Mouse (Mus musculus) embryonic stem cell, embryonic (primary cell): ENCODE data around the gene Atmin.

ENCODE experiments used
- CTCF ChIA-PET, 4 experiments: fragments of 300-600 bp in 2 of 4; fragments of 350-600 bp in 2 of 4; sonication (Branson Sonifier 250); formaldehyde crosslinking; loops; one replicate each; lab custom pipeline; 2022; ENCODE audit warnings: inconsistent platforms in 2 of 4; lab: Charles Lee
- POLR2A ChIA-PET, 4 experiments: fragments of 300-600 bp in 2 of 4; fragments of 350-600 bp in 2 of 4; sonication (Branson Sonifier 250); formaldehyde crosslinking; loops; one replicate each; lab custom pipeline; 2022; ENCODE audit warnings: antibody characterized with exemption in 4 of 4, inconsistent platforms in 1 of 4; lab: Charles Lee

The Atmin gene

GRCm38 (mm10) chr8:116978631-116979256, 35.6 kb downstream of the Atmin start, which contains the start of gene 1700030J22Rik:
TSS of gene 1700030J22Rik (minus strand) at chr8:116978959.
- ChIA-PET CTCF (interaction anchor here in 3 of 4 experiments (0.5 to 2.2 kb wide), 26 partner anchors 9 to 622 kb away, joined by 3 to 17 read pairs (median 4); partner anchors contain the start of genes Gcsh (in 3 of the 3), Atmin (in 1 of the 3), Cenpn (in 1 of the 3) and Cmc2 (in 1 of the 3)), POLR2A (interaction anchor here (0.6 to 3.9 kb wide), 47 partner anchors 8 to 823 kb away, joined by 3 to 90 read pairs (median 4); partner anchors contain the start of genes Atmin (in 3 of the 4), Cmc2 (in 3 of the 4), Gcsh (in 3 of the 4) and Cenpn (in 2 of the 4))

- ChIA-PET POLR2A (interaction anchor here (0.6 to 3.9 kb wide), 8 partner anchors 12 to 452 kb away, joined by 3 to 90 read pairs (median 5); partner anchors contain the start of genes Gcsh (in 3 of the 4) and Cmc2 (in 1 of the 4)), CTCF (interaction anchor here (0.5 to 2.2 kb wide), 19 partner anchors 8 to 1349 kb away, joined by 3 to 10 read pairs (median 4); partner anchors contain the start of gene Gcsh (in 2 of the 4))
Observed at GRCm38 (mm10) chr8:116980117-116980516, 36.9 kb downstream of the Atmin start.

- ChIA-PET CTCF (interaction anchor here in 2 of 4 experiments (0.9 to 2.9 kb wide), 2 partner anchors 9 to 11 kb away, joined by 3 to 10 read pairs; partner anchors contain the start of gene 1700030J22Rik (in 1 of the 2)), POLR2A (interaction anchor here in 2 of 4 experiments (1.1 to 7.6 kb wide), 6 partner anchors 9 to 69 kb away, joined by 3 to 114 read pairs (median 4); partner anchors contain the start of genes 1700030J22Rik (in 1 of the 2) and Cmc2 (in 1 of the 2))
Observed at GRCm38 (mm10) chr8:116989842-116990241, 46.6 kb downstream of the Atmin start.

GRCm38 (mm10) chr8:116991241-116991640, 48.0 kb downstream of the Atmin start:
- CTCF ChIA-PET = interaction anchor here in 2 of 4 experiments (0.6 to 2.2 kb wide), 4 partner anchors 13 to 125 kb away, joined by 3 to 6 read pairs (median 3); partner anchors contain the start of gene 1700030J22Rik (in 1 of the 2)
- POLR2A ChIA-PET = interaction anchor here (0.8 to 7.6 kb wide), 15 partner anchors 8 to 56 kb away, joined by 3 to 114 read pairs (median 8); partner anchors contain the start of genes 1700030J22Rik (in 4 of the 4) and Atmin (in 1 of the 4)

- CTCF ChIA-PET = interaction anchor here (0.6 to 2.3 kb wide), 12 partner anchors 8 to 319 kb away, joined by 3 to 17 read pairs (median 4); partner anchors contain the start of gene 1700030J22Rik (in 3 of the 4)
- POLR2A ChIA-PET = interaction anchor here (0.5 to 7.6 kb wide), 52 partner anchors 8 to 156 kb away, joined by 3 to 114 read pairs (median 5); partner anchors contain the start of genes 1700030J22Rik (in 4 of the 4), Cenpn (in 3 of the 4), Cmc2 (in 3 of the 4) and Atmin (in 2 of the 4)
Observed at GRCm38 (mm10) chr8:116992176-116992971, 49.2 kb downstream of the Atmin start.

- POLR2A ChIA-PET = interaction anchor here (0.6 to 7.6 kb wide), 62 partner anchors 8 to 320 kb away, joined by 3 to 114 read pairs (median 5); partner anchors contain the start of genes 1700030J22Rik (in 4 of the 4), Cenpn (in 3 of the 4), Cmc2 (in 3 of the 4) and Atmin (in 2 of the 4)
- CTCF ChIA-PET = interaction anchor here (0.5 to 2.3 kb wide), 12 partner anchors 9 to 154 kb away, joined by 3 to 17 read pairs (median 4); partner anchors contain the start of gene 1700030J22Rik (in 3 of the 4)
Observed at GRCm38 (mm10) chr8:116993095-116993867, 50.1 kb downstream of the Atmin start, which contains the start of gene Gcsh. TSS of gene Gcsh (minus strand) at chr8:116993537.

- POLR2A ChIA-PET = interaction anchor here (0.6 to 7.6 kb wide), 46 partner anchors 9 to 321 kb away, joined by 3 to 114 read pairs (median 5); partner anchors contain the start of genes 1700030J22Rik (in 4 of the 4), Atmin (in 2 of the 4), Cmc2 (in 2 of the 4) and Cenpn (in 1 of the 4)
Observed at GRCm38 (mm10) chr8:116994016-116994716, 51.0 kb downstream of the Atmin start.

More at GRCm38 (mm10) chr8:116994016-116994716, 51.0 kb downstream of the Atmin start:
- CTCF ChIA-PET = interaction anchor here in 3 of 4 experiments (0.5 to 2.3 kb wide), 9 partner anchors 14 to 153 kb away, joined by 3 to 17 read pairs (median 3); partner anchors contain the start of gene 1700030J22Rik (in 2 of the 3)
